Mouse (Mus musculus): ENCODE data around the gene Mta3. TPM values are rescaled to one million over a fixed set of nuclear protein-coding genes. Genes with fewer than 3 reads are reported as not detected.

Mta3 gene
- 100 to 1,000 TPM in 11 of 26 experiments, 10 to 100 TPM in 15; 22.8 to 143 (median 94.8) TPM for total RNA-seq (2018; cell fraction: chromatin; rRNA removed)
- 10 to 100 TPM; 26.2 to 42.3 (median 34.7) TPM for total RNA-seq (2018; cell fraction: cytosol; rRNA removed)
- total RNA-seq (2018; cell fraction: nucleus; rRNA removed): 10 to 100 TPM; 14.8 to 97.0 (median 42.8) TPM
- polyA plus RNA-seq (2018): 35.9 to 71.7 TPM (median 43.5 TPM) in 3 replicates

GRCm38 (mm10) chr17:83706116-83706593, at the start of gene Mta3:
Gene Mta3, plus strand, starts transcription at chr17:83706163.
- peak within 1 kb of the TSS; percentile 73 for H3K27ac ChIP-seq
- H3K79me2 ChIP-seq (ENCODE audit: inconsistent target): peaks cover 42% of the 10 kb centered on the region
- WGBS (ENCODE audit: missing documents): 1% methylated on average over 37 of the region's 56 CpGs
- no peaks in the 10 kb centered on the region for H3K36me3 ChIP-seq (ENCODE audit: inconsistent target)
- peak within 1 kb of the TSS; percentile 59 for H3K4me3 ChIP-seq (ENCODE audit: inconsistent target)

- Histone ChIP-seq H3K79me2 (ENCODE audit: inconsistent target) (no peaks in the 10 kb centered on the region), H3K27ac (no peak overlapping the region), H3K4me3 (ENCODE audit: inconsistent target) (no peak overlapping the region), H3K36me3 (ENCODE audit: inconsistent target) (no peaks in the 10 kb centered on the region)
- WGBS (ENCODE audit: missing documents): 93% methylated on average over 9 of the region's 9 CpGs
These were observed 48.6 kb upstream of the Mta3 start for GRCm38 (mm10) chr17:83657375-83657774.

- H3K4me3 ChIP-seq (ENCODE audit: inconsistent target): no peak overlapping the region
- WGBS (ENCODE audit: missing documents): 57% methylated on average over 1 of the region's 1 CpGs
- H3K27ac ChIP-seq: no peak overlapping the region
- no peaks in the 10 kb centered on the region for H3K36me3 ChIP-seq (ENCODE audit: inconsistent target)
- H3K79me2 ChIP-seq (ENCODE audit: inconsistent target): no peaks in the 10 kb centered on the region
These were observed 47.0 kb upstream of the Mta3 start for GRCm38 (mm10) chr17:83658943-83659342.

- Histone ChIP-seq H3K4me3 (ENCODE audit: inconsistent target) (no peak overlapping the region), H3K27ac (no peak overlapping the region), H3K36me3 (ENCODE audit: inconsistent target) (no peaks in the 10 kb centered on the region), H3K79me2 (ENCODE audit: inconsistent target) (no peaks in the 10 kb centered on the region)
- WGBS (ENCODE audit: missing documents): 93% methylated on average over 7 of the region's 8 CpGs
These were observed 41.2 kb upstream of the Mta3 start for GRCm38 (mm10) chr17:83664761-83665160.

- no peaks in the 10 kb centered on the region for H3K36me3 ChIP-seq (ENCODE audit: inconsistent target)
- WGBS (ENCODE audit: missing documents): 81% methylated on average over 13 of the region's 13 CpGs
- no peak overlapping the region for H3K4me3 ChIP-seq (ENCODE audit: inconsistent target)
- no peak overlapping the region for H3K27ac ChIP-seq
- no peaks in the 10 kb centered on the region for H3K79me2 ChIP-seq (ENCODE audit: inconsistent target)
These were observed 39.2 kb upstream of the Mta3 start for GRCm38 (mm10) chr17:83666597-83667287.

GRCm38 (mm10) chr17:83667934-83668690, 37.9 kb upstream of the Mta3 start:
- H3K79me2 ChIP-seq (ENCODE audit: inconsistent target): no peaks in the 10 kb centered on the region
- 64% methylated on average over 3 of the region's 3 CpGs for WGBS (ENCODE audit: missing documents)
- H3K27ac ChIP-seq: no peak overlapping the region
- no peak overlapping the region for H3K4me3 ChIP-seq (ENCODE audit: inconsistent target)
- no peaks in the 10 kb centered on the region for H3K36me3 ChIP-seq (ENCODE audit: inconsistent target)

GRCm38 (mm10) chr17:83672685-83673084, 33.3 kb upstream of the Mta3 start:
- Histone ChIP-seq H3K79me2 (ENCODE audit: inconsistent target) (no peaks in the 10 kb centered on the region), H3K27ac (no peak overlapping the region), H3K4me3 (ENCODE audit: inconsistent target) (no peak overlapping the region), H3K36me3 (ENCODE audit: inconsistent target) (no peaks in the 10 kb centered on the region)
- WGBS (ENCODE audit: missing documents): 96% methylated on average over 4 of the region's 4 CpGs

GRCm38 (mm10) chr17:83677370-83677769, 28.6 kb upstream of the Mta3 start:
- Histone ChIP-seq H3K4me3 (ENCODE audit: inconsistent target) (no peak overlapping the region), H3K36me3 (ENCODE audit: inconsistent target) (no peaks in the 10 kb centered on the region), H3K79me2 (ENCODE audit: inconsistent target) (no peaks in the 10 kb centered on the region), H3K27ac (no peak overlapping the region)
- 56% methylated on average over 1 of the region's 1 CpGs for WGBS (ENCODE audit: missing documents)

- H3K27ac ChIP-seq: no peak overlapping the region
- no peak overlapping the region for H3K4me3 ChIP-seq (ENCODE audit: inconsistent target)
- H3K79me2 ChIP-seq (ENCODE audit: inconsistent target): no peaks in the 10 kb centered on the region
- no peaks in the 10 kb centered on the region for H3K36me3 ChIP-seq (ENCODE audit: inconsistent target)
- 64% methylated on average over 7 of the region's 7 CpGs for WGBS (ENCODE audit: missing documents)
These were observed 24.0 kb upstream of the Mta3 start for GRCm38 (mm10) chr17:83681977-83682376.

- no peak overlapping the region for H3K4me3 ChIP-seq (ENCODE audit: inconsistent target)
- H3K79me2 ChIP-seq (ENCODE audit: inconsistent target): no peaks in the 10 kb centered on the region
- no peak overlapping the region for H3K27ac ChIP-seq
- H3K36me3 ChIP-seq (ENCODE audit: inconsistent target): no peaks in the 10 kb centered on the region
- WGBS (ENCODE audit: missing documents): 99% methylated on average over 7 of the region's 7 CpGs
These were observed 21.5 kb upstream of the Mta3 start for GRCm38 (mm10) chr17:83684475-83684874.

- 88% methylated on average over 2 of the region's 2 CpGs for WGBS (ENCODE audit: missing documents)
- Histone ChIP-seq H3K36me3 (ENCODE audit: inconsistent target) (no peaks in the 10 kb centered on the region), H3K4me3 (ENCODE audit: inconsistent target) (no peak overlapping the region), H3K27ac (no peak overlapping the region), H3K79me2 (ENCODE audit: inconsistent target) (no peaks in the 10 kb centered on the region)
These were observed 15.5 kb upstream of the Mta3 start for GRCm38 (mm10) chr17:83690418-83690817.

- no peak overlapping the region for H3K27ac ChIP-seq
- H3K36me3 ChIP-seq (ENCODE audit: inconsistent target): no peaks in the 10 kb centered on the region
- H3K4me3 ChIP-seq (ENCODE audit: inconsistent target): no peak overlapping the region
- H3K79me2 ChIP-seq (ENCODE audit: inconsistent target): no peaks in the 10 kb centered on the region
- 95% methylated on average over 4 of the region's 4 CpGs for WGBS (ENCODE audit: missing documents)
These were observed 14.6 kb upstream of the Mta3 start for GRCm38 (mm10) chr17:83691379-83691778.

- H3K36me3 ChIP-seq (ENCODE audit: inconsistent target): no peaks in the 10 kb centered on the region
- 86% methylated on average over 9 of the region's 9 CpGs for WGBS (ENCODE audit: missing documents)
- no peak overlapping the region for H3K27ac ChIP-seq
- H3K4me3 ChIP-seq (ENCODE audit: inconsistent target): no peak overlapping the region
- no peaks in the 10 kb centered on the region for H3K79me2 ChIP-seq (ENCODE audit: inconsistent target)
These were observed 12.0 kb upstream of the Mta3 start for GRCm38 (mm10) chr17:83693941-83694340.

- 27% methylated on average over 2 of the region's 2 CpGs for WGBS (ENCODE audit: missing documents)
- Histone ChIP-seq H3K4me3 (ENCODE audit: inconsistent target) (no peak overlapping the region), H3K79me2 (ENCODE audit: inconsistent target) (no peaks in the 10 kb centered on the region), H3K36me3 (ENCODE audit: inconsistent target) (no peaks in the 10 kb centered on the region), H3K27ac (no peak overlapping the region)
These were observed 10.2 kb upstream of the Mta3 start for GRCm38 (mm10) chr17:83695785-83696184.

Data from macrophage (primary cell).